Comparison of ENCODE assay signal across 11 mouse cellular contexts in the genomic region with DNA sequence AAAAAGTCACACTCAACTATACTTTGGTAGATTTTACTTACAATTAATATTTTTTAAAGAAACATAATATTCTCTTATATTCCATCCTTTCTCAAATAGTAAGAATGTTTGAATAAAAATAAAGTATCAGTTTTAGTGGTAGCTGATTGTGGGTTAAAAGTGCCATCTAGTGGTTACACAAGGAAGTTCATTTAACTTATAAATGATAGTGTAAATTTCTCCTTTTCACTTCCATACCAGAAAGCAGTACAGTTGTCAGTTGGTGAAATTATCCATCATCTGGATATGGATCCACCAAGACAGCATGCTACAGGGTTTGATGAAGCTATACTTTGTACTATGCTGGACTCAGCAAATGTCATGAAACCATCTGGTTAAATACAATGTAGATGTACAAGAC.
DNase-seq lines count a peak whose midpoint lies in the region; ATAC-seq and TF ChIP-seq lines count a peak whose summit lies in the region.
"Had no signal": no experiment of that assay in that cellular context is flagged by ENCODE, and none has a peak within 500 bp of the region (broad histone marks: within the 10 kb centered on the region; RNA-seq: fewer than 3 reads in every experiment).

No protein-coding gene starts in this region.

- peak; percentile 26 for DNase-seq in kidney, adult 9 months
- DNase-seq in kidney, postnatal 4 days = no peak
- DNase-seq in ES-E14 (ENCODE audit: low read depth, low spot score) = no peak
- DNase-seq in testis, postnatal 10 days (ENCODE audit: low spot score) = no peak
- DNase-seq in left cerebral cortex, postnatal 4 days = no peak
- DNase-seq in right cerebral cortex, adult 18-20 months = no peak
- DNase-seq: adrenal gland, adult 8-10 months had no signal

- H3K27ac ChIP-seq in ES-E14 (ENCODE audit: insufficient read depth, low read depth, low read length, poor library complexity, severe bottlenecking) = no peak overlapping the region
- H3K27ac ChIP-seq: liver, embryonic 15.5 days had no signal

- no peak overlapping the region for H3K4me3 ChIP-seq in ES-E14 (ENCODE audit: insufficient read depth in 1 of 2, low read depth in 1 of 2, low read length in 2 of 2, poor library complexity in 1 of 2, severe bottlenecking in 1 of 2)
- H3K4me3 ChIP-seq: erythroblast, embryonic 14.5 days; liver, embryonic 15.5 days had no signal

- no peak overlapping the region for H3K9ac ChIP-seq in ES-E14 (ENCODE audit: insufficient read depth, low read depth, low read length, poor library complexity, severe bottlenecking)
- H3K9ac ChIP-seq: liver, embryonic 15.5 days had no signal

- intact Hi-C loops in left cerebral cortex, postnatal 4 days (cut with DNase I) = loop anchor here (5.0 kb wide), 2 partner anchors 506 to 721 kb away; a partner anchor contains a TSS

- H3K9me3 ChIP-seq in ES-E14 (ENCODE audit: control insufficient read depth, insufficient read depth, low read depth, low read length) = no peaks in the 10 kb centered on the region
- H3K9me3 ChIP-seq: liver, embryonic 15.5 days had no signal

- H3K4me1 ChIP-seq in ES-E14 (ENCODE audit: control insufficient read depth in 2 of 2, insufficient read depth in 2 of 2, low read length in 2 of 2, poor library complexity in 1 of 2) = no peaks in the 10 kb centered on the region
- H3K4me1 ChIP-seq: liver, embryonic 15.5 days had no signal

- in situ Hi-C loops in ES-E14 (cut with MboI; ENCODE audit: low sequenced_read_pairs in 2 of 2, unreplicated experiment in 2 of 2) = no loop called here

- peak; percentile 64; the same call in 1 of the 2 replicates for ATAC-seq in common myeloid progenitor, adult 5-6 weeks (replicated peaks; ENCODE audit: low read depth, poor library complexity, severe bottlenecking)
- peak; percentile 54; the same call in 1 of the 2 replicates for ATAC-seq in megakaryocyte progenitor cell, adult 5-6 weeks (replicated peaks; ENCODE audit: poor library complexity)

- no peaks in the 10 kb centered on the region for H3K36me3 ChIP-seq in ES-E14 (ENCODE audit: control insufficient read depth, insufficient read depth, low read length, poor library complexity, severe bottlenecking)
- H3K36me3 ChIP-seq: liver, embryonic 15.5 days had no signal

TF ChIP-seq in ES-E14, 5 proteins besides CTCF, POLR2A, EP300 and RAD21:
- TF ChIP-seq CHD2 (IDR thresholded peaks at IDR 0.05; ENCODE audit: low read depth, low read length) (no peak), ZC3H11A (IDR thresholded peaks at IDR 0.05; ENCODE audit: borderline replicate concordance, low read depth, low read length) (peak; percentile 47; the same call in 1 of the 2 replicates), MAFK (IDR thresholded peaks at IDR 0.05; ENCODE audit: insufficient read depth, low read depth, low read length) (no peak)
